Mouse (Mus musculus) gonadal fat pad, adult 2 months (tissue): Measurements from ENCODE around the gene Gpr3. TPM values are rescaled to one million over a fixed set of nuclear protein-coding genes. Genes with fewer than 3 reads are reported as not detected.

Experiments used
- DNase-seq: peaks from one replicate; pipeline ENCODE4 v3.0.0-alpha.2; 2012; ENCODE audit warnings: low read depth
- polyA plus RNA-seq: library from polyadenylated mRNA; depleted of rRNA; stranded (reverse); fragments of >200 nt; gene quantifications from 2 replicates; pipeline ENCODE4 v1.2.3, GENCODE M21; 2012

Gene Gpr3
- polyA plus RNA-seq, 1 experiment, result 0.32 TPM

- DNase-seq, result no peak
Measured at GRCm38 (mm10) chr4:133198337-133199180, 13.8 kb downstream of the Gpr3 start.

DNA sequence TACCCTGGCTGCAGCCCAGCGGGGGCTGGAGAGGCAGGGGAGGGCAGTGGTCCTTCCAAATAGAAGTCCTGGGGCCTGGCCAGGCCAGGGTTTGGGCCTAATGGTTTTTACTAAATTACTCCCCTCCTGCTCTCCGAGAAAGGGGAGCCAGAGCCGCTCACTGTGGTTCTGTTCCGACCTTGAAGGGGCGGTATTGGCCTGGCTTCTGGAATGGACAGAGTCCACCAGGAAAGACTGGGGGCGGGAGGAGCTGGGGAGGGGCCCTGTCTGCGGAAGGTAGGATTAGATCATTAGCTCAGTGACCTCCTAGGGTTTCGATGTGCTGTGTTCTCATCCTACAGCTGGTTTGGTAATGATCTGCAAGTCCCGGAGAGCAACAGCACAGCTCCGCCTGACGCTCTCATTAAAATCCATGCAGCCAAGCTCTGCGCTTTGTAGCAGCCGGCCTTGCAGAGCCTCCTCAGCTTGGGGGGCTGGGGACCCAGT lies 14.5 kb downstream of the Gpr3 start:
- DNase-seq, result no peak

GRCm38 (mm10) chr4:133197355-133197754 lies 15.0 kb downstream of the Gpr3 start:
- no peak for DNase-seq

GRCm38 (mm10) chr4:133196852-133197251 lies 15.5 kb downstream of the Gpr3 start:
- DNase-seq, result no peak

- no peak for DNase-seq
Measured at GRCm38 (mm10) chr4:133196136-133196535, 16.2 kb downstream of the Gpr3 start.

GRCm38 (mm10) chr4:133195014-133195413 lies 17.3 kb downstream of the Gpr3 start:
- no peak for DNase-seq

- DNase-seq, result no peak
Measured at GRCm38 (mm10) chr4:133194482-133194881, 17.9 kb downstream of the Gpr3 start.

GRCm38 (mm10) chr4:133189396-133189795 lies 22.9 kb downstream of the Gpr3 start:
- no peak for DNase-seq

GRCm38 (mm10) chr4:133186856-133187255 lies 25.5 kb downstream of the Gpr3 start:
- no peak for DNase-seq

GRCm38 (mm10) chr4:133185893-133186292 lies 26.4 kb downstream of the Gpr3 start:
- no peak for DNase-seq

GRCm38 (mm10) chr4:133184898-133185665 lies 27.3 kb downstream of the Gpr3 start:
- peak; percentile 72 for DNase-seq

GRCm38 (mm10) chr4:133184031-133184897 lies 28.1 kb downstream of the Gpr3 start:
- DNase-seq, result no peak

GRCm38 (mm10) chr4:133182439-133183033 lies 29.8 kb downstream of the Gpr3 start:
- DNase-seq, result no peak

DNA sequence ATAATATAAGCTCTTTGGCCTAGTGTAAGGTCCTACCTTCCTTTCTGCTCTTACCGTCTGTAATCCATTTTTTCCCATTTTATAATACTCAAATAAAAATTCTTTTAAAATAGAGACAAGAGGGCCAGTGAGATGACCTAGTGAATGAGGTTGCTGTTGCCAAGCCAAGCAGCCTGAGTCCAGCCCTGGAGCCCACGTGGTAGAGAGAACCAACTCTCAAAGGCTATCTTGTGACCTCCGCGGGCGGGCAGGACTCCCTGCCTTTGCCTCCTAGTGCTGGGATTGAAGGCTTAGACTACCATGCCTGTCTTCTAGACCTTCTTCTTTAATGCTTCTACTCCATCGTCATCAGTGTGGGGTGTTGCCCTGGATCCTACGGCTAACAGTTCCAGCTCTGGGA lies 33.1 kb downstream of the Gpr3 start:
- DNase-seq, result no peak

GRCm38 (mm10) chr4:133178305-133178704 lies 34.0 kb downstream of the Gpr3 start:
- DNase-seq, result no peak

DNA sequence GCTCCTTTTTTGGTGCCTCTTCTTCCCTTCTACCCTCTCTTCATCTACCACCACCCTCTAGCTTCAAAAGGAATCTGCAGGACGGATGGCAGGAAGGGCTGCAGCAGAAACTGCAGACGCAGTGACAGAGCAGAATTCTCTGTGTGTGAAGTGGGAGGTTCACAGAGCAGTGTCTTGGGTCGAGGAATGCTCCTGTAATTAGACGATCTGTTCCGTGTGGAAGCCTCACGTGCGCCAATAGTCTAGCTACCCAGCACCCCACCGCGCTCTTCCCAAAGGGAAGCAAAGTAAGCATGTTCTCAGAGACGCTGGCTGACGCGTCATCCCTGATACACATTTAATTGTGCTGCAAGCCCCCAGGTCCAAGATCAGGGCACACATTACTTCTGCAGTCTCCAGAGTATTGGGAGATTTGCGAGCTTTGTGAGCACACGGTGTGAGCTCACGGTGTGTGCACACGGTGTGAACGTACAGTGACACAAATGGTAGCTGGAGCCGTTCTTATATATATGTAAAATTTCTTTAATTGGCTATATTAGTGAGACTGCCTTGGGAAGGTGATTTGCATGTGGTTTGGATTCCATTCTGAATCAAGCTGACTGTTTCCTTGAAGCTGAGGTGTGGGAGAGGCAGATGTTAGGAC lies 35.5 kb downstream of the Gpr3 start:
- no peak for DNase-seq

DNA sequence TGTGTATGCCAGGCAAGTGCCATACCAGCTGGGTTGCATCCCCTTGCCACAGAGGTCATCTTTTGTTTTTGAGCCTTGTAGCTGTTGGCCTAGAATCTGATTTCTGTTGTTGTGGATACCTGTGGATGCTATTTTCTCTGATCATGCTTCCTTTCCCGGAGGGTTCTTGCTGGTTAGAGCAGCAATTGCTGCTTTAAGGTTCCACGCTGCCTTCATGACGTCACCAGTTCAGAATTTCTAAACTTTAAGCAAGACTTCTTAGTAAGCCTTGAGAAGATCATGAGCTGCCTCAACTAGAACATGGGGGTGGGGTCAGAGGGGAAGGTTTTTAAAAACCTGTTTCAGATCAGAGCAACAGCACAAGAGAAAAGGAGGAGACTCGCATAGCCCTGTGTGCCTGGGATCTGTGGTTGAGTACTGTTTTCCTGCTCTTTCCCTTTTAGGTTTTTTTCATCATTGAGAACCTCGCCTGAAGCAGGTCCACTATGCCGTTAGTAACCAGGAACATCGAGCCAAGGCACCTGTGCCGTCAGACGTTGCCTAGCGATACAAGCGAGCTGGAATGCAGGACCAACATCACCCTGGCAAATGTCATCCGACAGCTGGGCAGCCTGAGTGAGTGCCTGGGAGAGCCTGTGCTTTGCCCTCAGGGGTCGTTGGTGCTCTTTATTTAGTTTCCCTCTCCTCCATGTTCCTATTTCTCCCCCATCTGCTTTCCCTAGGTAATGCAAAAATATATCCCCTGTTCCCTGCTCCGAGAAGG lies 36.2 kb downstream of the Gpr3 start:
- DNase-seq, result no peak

DNA sequence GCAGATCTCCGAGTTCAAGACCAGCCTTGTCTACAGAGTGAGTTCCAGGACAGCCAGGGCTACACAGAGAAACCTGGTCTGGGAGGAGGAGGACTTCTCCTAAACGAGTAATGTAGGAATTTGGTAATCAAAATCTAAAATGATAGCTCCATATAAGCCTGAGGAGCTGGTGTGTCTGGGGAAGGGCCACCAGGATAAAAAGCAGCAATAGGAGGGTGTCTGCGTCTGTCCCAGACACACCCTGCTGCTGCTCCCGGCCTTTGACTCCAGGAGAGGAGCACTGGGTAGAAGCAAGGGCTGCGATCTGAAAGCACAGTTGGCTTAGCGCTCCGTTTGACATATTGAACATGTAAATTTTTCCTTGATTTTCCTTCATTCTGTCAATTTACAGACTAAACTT lies 37.1 kb downstream of the Gpr3 start:
- no peak for DNase-seq

- no peak for DNase-seq
Measured at GRCm38 (mm10) chr4:133174361-133174760, 38.0 kb downstream of the Gpr3 start.

DNA sequence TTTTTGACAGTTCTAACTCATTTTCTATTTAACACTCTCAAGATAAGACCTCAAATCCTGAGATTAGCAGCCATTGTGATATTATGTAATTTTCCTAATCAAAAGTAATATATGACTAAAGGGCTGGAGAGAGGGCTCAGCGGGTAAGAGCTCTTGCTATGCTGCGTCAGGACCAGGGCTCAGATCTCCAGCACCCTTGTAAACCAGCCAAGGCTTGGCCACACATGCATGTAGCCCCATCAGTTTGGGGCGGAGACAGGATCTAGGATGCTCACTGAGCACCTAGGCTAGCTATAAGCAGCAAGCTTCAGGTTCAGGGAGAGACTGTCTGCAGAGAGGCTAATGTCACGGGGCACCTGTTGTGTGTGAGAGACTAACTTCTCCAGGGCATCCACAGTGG lies 39.9 kb downstream of the Gpr3 start:
- no peak for DNase-seq
